Mouse (Mus musculus): ENCODE measurements around the gene N4bp2l2. TPM values are rescaled to one million over a fixed set of nuclear protein-coding genes. Genes with fewer than 3 reads are reported as not detected.

Gene N4bp2l2
- polyA plus RNA-seq (2017; shearing (Covaris generic)) = 127 TPM

DNA sequence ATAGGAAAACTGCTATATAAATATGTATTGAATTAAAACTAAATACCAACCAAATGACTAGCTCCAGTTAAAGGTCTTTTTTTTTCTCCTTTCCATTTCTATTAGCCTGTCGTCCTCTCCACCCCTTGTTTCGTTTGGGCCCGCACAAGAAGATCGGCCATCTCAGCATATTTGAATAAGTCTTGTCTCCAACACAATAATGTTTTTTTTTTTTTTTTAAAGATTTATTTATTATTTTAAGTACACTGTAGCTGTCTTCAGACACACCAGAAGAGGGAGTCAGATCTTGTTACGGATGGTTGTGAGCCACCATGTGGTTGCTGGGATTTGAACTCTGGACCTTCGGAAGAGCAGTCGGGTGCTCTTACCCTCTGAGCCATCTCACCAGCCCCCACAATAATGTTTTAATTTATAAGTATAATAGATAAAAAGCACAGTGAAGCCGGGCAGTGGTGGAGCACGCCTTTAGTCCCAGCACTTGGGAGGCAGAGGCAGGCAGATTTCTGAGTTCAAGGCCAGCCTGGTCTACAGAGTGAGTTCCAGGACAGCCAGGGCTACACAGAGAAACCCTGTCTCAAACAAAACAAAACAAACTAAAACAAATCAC, at the start of gene N4bp2l2:
Gene N4bp2l2 (minus strand): TSS at position 51 of the 607 bp plus-strand sequence.

DNA sequence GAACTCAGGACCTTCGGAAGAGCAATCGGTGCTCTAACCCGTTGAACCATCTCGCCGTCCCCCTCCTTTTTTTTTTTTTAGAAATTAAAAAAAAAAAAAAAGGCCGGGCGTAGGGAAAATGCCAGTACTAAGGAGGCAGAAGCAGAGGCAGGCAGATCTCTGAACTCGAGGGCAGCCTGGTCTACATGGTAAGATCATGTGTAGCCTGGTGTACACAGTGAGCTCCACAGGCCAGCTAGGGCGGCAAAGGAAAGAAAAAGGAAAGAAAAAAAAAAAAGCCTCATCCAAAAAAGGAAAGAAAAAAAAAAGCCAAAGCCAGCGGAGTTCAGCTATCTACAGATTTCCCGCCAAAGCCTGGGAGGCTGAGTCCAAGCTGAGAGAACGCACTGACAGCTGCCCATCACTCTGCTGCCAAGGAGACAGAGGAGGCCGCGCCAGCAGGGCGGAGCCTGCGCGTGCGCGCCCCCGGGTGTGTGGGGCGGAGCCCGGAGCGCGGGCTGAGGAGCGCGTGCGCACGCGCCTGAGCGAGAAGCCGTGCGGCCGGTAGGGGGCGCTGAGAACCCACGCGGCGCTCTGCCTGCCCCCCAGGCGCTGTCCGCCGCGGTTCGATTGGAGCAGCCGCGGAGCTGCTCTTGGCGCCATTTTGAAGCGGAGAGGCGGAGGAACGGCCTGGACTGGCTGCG, 7.3 kb upstream of the N4bp2l2 start, which contains the start of gene Pds5b:
Gene Pds5b (plus strand): TSS at position 587 of the 683 bp plus-strand sequence.

DNA sequence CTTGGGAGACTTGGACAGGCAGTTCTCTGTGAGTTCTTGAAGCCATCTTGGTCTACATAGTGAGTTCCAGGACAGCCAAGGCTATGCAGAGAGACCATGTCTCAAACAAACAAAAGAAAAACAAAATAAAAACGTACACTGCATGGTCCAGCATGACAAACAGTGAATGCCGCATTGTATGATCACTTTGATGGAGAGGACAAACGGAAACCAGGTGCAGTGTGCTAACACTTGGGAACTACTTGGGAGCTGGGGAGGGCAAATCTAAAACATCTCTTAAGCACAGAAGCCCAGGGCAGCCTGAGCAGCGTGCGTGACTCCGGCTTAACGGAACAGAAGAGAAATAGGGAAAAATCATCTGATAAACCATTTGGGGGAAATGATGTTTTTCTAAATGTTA, 68.9 kb downstream of the N4bp2l2 start, which contains the start of gene N4bp2l1:
Gene N4bp2l1 (minus strand): TSS at position 101 of the 400 bp plus-strand sequence.

Other genes with a start within 250 kb of the N4bp2l2 start
- not detected for gene Zar1l, start 148.0 kb downstream of the N4bp2l2 start, polyA plus RNA-seq (2017; shearing (Covaris generic))
- 4.3 TPM for gene Brca2, start 143.6 kb downstream of the N4bp2l2 start, polyA plus RNA-seq (2017; shearing (Covaris generic))
- gene N4bp2l1, start 69.0 kb downstream of the N4bp2l2 start, polyA plus RNA-seq (2017; shearing (Covaris generic)) = 173 TPM
- gene Pds5b, start 7.6 kb upstream of the N4bp2l2 start, polyA plus RNA-seq (2017; shearing (Covaris generic)) = 21.8 TPM